Mouse (Mus musculus) embryonic fibroblast, embryonic 13.5 days (primary cell): Measurements from ENCODE around the gene Foxk1.

Experiments used
- CTCF ChIP-seq: IDR thresholded peaks from 2 replicates; pipeline ENCODE4 v1.5.1; 2011; ENCODE audit warnings: mild to moderate bottlenecking, control low read depth, low read length, moderate library complexity, borderline replicate concordance; ENCODE audit not compliant: insufficient read depth
- POLR2A ChIP-seq: IDR thresholded peaks from 2 replicates; pipeline ENCODE4 v1.6.1; 2011; ENCODE audit warnings: low read depth, mild to moderate bottlenecking, control low read depth, low read length, moderate library complexity

DNA sequence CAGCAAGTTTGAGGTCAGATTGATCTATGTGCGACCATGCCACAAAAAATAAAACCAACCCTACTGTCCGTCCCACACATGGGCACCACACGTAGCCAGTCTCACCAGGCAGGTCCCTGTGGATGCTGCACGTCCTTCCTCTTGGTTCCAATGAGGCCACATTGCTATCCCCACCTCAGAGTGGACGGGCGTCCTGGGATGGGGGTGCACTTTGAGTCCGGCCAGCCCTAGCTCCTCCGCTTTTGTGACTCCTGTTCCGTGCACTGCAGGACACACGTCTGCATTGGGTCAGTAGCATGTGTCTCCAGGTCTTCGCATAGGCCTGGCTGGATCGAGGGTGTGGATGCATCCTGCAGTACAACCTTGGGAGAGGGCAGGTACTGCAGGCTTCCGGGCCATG, 67.1 kb downstream of the Foxk1 start:
- TF ChIP-seq CTCF (no peak), POLR2A (no peak)
